Mouse (Mus musculus) cerebellum, postnatal 14 days (tissue): ENCODE measurements at regions not wholly inside any gene's neighbourhood (a gene's known extent, or its start where the extent isn't known, plus 50 kb on each side); places are given as distances from the start of the nearest gene placed in this dataset.
A peak's percentile ranks its signal among the peaks of the same experiment; 100 is the strongest.
"Not testable (repeated sequence)": the region's sequence is repeated elsewhere in the genome, so short reads cannot be mapped to it uniquely, and the experiment has no call there.

Experiments used
- DNase-seq, 2 experiments: peaks; one replicate each; pipeline ENCODE4 v3.0.0; 2021; ENCODE audit warnings: mixed read lengths in 2 of 2

DNA sequence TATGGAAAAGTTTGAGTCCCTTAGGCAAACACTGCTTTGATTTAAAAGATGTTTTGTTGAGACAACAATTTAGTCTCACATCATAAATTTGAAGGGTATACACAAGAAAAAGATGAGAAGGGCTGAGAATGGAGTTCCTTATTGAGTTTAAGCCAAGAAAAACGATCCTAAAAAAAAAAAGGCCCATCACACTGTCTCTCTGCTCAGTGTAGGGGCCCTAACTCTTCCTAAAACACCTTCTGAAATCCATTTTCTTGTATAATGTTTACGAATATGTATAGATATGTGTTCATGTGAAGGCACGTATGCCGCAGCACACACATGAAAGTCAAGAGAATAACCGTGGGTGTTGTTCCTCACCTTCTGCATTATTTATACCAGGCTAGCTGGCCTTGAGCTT is 54.5 kb upstream of the Dynlt1a start:
- DNase-seq = not testable (repeated sequence)

DNA sequence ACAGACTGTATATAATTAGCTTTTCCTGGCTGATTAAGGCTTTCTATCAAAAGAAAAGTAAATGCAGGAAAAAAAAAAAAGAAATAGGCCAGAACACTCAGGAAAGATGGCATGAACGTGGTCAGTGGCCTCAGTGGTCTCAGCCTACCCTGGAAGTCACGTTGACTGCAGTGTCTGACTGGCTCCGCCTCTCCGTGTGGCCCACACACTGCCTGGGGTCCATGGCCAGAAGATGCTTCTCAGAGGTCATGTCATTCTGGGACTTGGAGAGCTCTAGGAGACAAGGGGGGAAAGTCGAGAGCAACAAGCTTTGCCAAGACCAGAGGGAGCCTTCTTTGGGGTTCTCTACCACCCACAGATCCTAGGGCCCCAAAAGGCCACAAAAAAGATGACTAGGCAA is 51.5 kb upstream of the Dynlt1b start:
- peak in 1 of 2 experiments; percentile 7 for DNase-seq
